Mouse (Mus musculus) left cerebral cortex, adult 18-20 months (tissue): ENCODE measurements around the gene Ttc25. TPM values are rescaled to one million over a fixed set of nuclear protein-coding genes. Genes with fewer than 3 reads are reported as not detected.
"Not testable (repeated sequence)": the region's sequence is repeated elsewhere in the genome, so short reads cannot be mapped to it uniquely, and the experiment has no call there.

Experiments
- DNase-seq, 2 experiments: peaks; one replicate each; pipeline ENCODE4 v3.0.0; 2021 to 2022; ENCODE audit warnings: low spot score in 2 of 2, mixed read lengths in 1 of 2
- total RNA-seq, 2 experiments: library from RNA; stranded (reverse); gene quantifications; 2 replicates each; pipeline ENCODE4 v1.2.3; 2021

The Ttc25 gene
- total RNA-seq, 2 experiments from 2014 or later: 0.98 to 1.5 TPM

DNA sequence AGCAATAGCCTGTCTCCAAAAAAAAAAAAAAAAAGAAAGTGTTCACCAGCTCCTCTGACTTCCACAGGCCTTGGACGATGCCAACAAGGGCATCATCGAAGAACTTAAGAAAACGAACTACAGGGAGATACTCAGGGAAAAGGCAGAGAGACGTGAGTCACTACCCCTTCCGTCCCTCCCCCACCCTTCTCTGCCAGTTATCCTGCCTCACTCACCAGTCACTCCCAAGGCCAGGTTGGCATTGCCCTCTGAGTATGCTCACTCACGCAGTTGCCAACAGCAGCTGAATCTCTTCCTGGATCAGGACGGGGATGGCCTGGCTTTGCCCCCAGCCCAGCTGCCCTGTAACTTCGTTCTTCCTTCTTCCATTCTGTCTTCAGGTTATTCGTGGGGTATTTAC lies 24.4 kb downstream of the Ttc25 start:
- DNase-seq: no peak

DNA sequence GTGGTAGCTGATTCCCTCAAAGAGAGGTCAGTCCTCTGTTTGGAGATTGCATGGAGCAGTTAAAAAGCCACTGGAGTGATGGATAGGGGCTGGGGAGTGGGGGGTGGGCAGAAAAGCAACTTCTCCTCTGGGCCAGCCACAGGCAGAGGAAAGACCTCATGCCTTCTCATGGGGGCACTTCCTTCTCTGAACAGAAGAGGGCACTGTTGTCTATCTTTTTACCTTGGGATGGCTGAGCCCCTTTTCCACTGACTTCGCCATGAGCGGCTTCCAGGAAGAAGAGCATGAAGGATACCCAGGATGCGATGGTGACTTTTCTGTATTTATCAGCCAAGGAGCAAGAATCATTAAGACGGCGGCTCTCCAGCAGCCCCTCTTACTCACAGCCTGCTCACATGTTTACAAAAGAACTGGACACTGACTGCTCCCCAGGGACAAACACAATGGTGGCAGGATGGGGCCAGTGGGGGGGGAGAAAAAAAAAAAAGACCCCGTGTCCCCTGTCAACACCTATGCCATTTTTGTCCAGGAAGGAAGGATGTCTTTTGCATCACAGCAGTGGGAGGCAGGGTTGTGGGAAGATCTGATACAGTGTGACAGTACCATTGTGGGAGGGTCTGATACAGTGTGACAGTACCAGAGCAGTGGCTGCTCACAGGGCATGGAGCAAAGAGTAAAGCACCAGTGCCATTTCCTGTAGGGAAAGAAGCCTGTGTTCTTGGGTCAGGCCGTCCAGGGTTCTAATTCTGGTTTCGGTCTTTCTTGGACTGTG lies 25.2 kb downstream of the Ttc25 start:
- DNase-seq: peak; percentile 81 to 88

DNA sequence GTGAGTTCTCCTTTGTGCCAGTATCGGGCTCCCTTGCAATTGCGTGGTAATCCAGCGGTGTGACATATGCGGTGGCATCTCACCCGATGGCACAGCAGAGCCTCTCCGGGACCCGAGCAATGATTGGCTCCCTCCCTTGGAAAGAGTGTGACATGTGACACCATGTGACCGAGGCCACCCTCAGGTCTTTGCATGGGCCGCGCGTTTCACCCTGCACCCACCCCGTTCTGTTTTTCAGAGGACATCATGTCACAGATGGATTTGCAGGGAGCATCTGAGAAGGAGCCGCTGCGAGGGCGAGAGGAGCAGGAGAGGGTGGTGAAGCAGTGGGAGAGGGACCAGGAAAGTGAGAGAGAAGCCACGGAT lies 25.8 kb downstream of the Ttc25 start:
- peak; percentile 48 to 68 for DNase-seq

DNA sequence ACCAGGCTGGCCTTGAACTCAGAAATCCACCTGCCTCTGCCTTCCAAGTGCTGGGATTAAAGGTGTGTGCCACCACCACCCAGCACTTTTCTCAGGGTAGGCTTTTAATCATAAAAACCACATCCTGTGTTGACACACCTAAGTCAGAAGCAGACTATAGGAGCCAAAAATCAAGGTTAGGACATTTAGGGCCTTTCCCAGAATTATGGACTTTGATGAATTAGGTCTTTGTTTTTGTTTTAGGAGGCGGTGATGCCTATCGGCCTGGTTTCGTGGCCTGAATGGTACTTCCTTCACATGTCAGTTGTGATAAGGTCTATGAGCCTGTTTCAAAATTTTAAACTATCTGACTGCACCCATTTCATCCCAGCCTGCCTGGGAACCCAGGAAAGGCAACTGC lies 28.8 kb downstream of the Ttc25 start:
- no peak for DNase-seq

DNA sequence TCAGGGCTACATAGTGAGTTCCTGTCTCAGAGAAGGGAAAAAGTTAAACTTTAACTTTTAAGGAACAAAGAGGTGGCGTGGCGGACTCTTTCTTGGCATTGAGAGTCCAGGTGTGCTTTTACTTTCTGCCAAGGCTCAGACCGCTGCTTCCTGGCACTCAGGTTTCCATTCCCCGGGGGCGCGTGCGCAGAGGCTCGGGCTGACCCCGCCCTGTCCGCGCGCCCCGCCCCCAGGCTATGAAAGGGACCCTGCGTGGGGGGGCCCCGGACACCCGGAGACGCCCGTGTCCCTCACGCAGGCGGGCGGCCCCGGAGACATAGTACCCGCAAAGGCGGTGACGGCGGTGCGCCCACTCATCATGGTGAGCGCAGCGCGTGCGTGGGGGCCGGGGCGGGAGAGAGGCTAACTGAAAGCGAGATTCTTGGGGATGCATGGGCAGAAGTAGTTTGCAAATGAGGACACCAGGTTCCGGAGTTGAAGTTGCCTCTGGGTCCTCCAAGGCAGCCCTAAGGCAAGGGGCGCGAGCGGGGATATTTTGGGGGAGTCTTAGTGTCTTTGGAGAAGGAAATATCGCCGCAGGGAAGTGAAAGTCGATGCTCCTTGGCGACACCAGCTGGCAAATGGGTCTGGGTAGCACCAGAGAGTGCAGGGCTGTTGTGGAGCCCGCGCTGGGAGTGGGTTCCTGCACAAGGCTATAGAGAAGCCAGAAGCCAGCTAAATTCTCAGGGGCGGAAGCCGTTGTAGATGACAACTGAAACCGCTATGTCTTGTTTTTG lies 29.5 kb downstream of the Ttc25 start, which contains the start of gene Cnp:
Gene Cnp (plus strand): TSS at position 197 of the 776 bp plus-strand sequence.
- peak; percentile 55 to 75 for DNase-seq

DNA sequence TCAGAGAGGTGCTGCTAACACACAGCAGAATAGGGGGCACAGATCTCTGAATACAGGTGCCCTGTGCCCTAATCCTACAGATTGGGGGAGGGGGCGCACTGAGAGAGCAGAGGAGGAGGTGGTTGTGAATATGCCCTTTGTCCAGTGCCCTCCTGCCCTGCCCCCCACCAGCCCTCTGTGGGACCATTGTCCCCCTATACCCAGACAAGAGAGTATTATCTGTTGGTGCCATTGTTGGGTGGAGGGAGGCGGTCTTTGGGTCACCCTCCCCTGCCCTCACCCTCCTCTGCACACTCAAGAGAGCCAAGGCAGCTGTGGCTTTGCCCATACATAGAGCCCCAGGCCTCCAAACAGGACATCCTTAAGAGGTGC lies 30.1 kb downstream of the Ttc25 start:
- peak in 1 of 2 experiments; percentile 57 for DNase-seq

DNA sequence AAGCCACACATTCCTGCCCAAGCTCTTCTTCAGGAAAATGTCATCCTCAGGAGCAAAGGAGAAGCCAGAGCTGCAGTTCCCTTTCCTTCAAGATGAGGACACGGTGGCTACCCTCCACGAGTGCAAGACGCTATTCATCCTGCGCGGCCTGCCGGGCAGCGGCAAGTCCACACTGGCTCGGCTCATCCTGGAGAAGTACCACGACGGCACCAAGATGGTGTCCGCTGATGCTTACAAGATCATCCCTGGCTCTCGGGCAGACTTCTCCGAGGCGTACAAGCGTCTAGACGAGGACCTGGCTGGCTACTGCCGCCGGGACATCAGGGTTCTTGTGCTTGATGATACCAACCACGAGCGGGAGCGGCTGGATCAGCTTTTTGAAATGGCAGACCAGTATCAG lies 30.8 kb downstream of the Ttc25 start:
- DNase-seq: no peak

DNA sequence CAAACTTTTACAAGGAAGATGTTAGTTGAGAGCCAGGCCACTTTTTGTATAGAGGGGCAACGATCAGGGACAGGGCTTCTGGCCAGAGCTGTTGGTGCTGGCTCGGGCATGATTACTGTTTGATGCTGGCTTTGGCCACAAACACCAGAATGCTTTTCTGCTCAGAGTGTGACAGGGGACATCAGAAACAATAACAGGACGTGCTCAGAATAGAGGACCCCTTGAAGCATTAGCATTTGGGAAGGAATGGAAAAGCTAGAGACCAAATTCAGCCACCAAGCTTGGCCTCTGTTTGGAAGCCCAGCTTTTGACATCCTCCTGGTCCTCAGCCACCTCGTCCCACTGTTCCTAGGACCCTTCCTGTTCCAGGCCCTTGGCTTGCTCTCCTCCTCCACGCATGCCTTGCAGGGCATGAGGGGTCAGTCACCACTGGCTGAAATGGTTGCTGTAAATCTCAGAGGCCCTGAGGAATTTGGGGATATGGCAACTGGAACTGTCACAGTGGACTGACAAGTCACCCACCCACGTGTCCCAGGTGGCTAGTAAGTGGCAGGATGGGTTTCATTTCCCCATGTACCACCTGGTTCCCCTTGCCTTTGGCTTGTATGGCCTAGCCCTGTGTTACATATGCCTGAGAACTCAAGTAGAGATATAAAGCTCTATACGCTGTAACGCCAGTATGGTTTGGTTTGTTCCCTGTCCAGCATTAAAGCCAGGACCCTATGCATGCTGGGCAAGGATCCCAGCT lies 32.6 kb downstream of the Ttc25 start:
- DNase-seq: no peak

DNA sequence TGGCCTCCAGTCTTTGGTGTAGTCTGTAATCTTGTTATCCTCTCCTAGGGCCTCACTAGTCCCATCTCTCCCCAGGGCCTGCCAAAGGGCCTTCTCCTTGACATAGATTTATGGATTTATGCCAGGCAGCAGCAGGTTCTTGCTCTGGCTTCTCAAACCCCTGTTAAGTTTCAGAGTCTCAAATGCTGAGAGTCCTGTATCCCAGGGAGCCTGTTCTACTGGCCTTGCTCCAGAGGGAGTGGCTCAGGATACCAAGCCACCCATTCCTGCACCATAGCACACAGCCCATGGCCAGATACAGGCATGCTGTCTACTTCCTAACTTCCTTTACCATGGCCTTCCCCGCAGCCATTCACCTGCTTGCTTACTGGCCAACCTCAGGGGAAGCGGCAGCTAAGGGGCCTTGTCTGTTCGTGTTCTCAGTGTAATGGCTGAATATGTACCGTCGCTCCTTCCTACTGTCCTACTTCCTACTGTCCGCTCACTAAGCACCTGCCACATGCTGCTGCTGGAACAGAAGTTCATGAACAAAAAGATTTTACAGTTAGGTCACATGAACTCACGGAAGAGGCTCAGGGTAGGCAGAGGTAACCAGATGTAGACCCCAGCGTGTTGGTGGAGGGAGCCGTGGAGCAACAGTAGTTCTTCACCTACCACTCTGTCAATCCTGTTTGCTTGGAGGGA lies 33.9 kb downstream of the Ttc25 start:
- DNase-seq: no peak

DNA sequence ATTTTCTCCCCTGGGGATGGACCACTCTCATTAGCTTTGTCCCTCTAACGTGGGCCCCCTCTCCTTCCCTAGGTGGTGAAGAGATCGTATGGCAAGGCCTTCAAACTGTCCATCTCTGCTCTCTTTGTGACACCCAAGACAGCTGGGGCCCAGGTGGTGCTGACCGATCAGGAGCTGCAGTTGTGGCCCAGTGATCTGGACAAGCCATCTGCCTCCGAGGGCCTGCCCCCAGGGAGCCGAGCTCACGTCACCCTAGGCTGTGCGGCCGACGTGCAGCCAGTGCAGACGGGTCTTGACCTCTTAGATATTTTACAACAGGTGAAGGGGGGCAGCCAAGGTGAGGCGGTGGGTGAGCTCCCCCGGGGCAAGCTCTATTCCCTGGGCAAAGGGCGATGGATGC lies 34.9 kb downstream of the Ttc25 start:
- DNase-seq: no peak

DNA sequence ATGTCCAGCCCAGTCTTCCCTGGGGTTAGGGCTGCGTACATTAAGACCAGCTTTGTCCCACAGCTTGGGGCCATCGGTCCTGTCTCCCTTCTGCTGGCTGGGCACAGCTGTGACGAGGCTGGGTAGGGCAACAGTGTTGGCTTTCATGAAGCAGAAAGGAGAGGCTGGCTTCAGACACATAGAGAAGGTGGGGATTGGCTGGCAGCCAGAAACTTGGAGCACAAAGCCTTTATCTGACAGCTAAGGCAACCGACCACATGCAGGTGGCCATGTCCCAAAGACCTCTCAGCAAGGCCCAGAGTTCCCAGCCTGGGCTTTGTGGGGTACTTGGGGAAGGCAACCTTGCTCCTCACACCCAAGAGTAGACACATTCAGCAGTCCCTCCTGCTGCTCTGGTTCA lies 36.3 kb downstream of the Ttc25 start:
- peak in 1 of 2 experiments; percentile 55 for DNase-seq

DNA sequence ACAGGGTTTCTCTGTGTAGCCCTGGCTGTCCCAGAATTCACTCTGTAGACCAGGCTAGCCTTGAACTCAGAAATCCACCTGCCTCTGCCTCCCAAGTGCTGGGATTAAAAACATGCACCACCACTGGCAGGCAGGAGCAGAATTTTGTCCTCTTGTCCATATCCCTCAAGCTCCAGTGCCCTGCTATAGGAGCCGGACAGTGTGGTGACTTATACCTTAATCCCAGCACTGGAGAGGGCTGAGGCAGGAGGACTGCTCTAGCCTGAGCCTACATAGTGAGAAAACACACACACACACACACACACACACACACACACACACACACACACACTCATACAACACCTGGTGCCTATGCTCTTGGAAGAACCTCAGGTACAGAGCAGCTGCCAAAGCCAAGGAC lies 37.0 kb downstream of the Ttc25 start:
- not testable (repeated sequence) for DNase-seq

DNA sequence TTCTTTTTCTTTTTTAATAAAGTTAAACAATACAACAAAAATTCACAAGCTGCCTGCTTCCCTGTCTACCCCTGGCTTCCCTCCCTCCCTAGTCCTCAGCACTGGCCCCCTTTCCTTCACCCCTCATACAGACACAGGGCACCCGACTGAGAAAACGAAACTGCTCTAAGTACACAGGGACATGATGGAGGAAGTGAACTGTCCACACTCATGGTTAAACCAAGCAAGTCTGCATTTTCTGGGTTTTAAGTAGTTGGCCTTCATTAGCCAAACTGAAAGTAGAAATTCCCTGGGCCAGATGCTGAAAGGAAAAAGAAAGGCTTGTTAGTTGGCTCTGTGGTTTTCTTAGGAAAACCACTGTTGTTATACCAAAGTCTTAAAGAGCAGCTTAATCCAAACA lies 37.4 kb downstream of the Ttc25 start:
- no peak for DNase-seq

DNA sequence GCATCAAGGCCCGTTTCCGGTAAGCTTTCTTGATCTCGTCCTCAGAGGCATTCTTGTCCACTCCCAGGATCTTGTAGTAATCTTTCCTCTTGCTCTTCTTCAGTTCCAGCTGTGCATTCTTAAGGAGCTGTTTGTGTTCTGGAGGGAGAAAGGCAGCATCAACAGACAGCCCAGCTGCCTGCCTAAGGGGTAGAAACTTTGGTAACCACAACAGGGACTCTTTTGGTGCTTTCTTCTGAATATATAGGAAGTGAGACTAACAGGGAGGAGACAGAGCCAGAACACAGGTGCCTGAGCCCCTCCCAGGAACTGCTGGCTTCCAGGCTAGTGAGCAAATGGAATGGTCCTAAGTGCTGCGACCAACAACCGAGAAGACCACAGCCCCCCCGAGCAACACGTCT lies 39.2 kb downstream of the Ttc25 start:
- no peak for DNase-seq

DNA sequence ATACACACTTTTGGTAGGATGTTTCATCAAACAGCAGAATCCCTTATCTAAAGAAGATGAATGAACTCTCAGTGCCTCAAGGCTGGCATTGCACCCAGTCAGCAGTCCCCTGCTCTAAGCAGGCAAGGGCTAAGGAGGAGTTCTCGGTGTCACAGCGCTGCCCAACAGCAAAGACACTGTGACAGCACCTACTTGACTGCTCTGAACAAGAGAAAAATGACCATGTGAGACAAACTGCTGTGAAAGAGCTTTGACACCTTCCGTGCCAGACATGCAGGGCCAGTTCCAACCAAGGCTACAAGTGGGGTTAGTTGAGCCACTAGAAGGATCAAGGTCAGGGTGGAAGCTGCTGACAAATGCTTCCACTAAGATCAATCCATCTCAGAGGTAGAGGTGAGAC lies 39.7 kb downstream of the Ttc25 start:
- no peak for DNase-seq

DNA sequence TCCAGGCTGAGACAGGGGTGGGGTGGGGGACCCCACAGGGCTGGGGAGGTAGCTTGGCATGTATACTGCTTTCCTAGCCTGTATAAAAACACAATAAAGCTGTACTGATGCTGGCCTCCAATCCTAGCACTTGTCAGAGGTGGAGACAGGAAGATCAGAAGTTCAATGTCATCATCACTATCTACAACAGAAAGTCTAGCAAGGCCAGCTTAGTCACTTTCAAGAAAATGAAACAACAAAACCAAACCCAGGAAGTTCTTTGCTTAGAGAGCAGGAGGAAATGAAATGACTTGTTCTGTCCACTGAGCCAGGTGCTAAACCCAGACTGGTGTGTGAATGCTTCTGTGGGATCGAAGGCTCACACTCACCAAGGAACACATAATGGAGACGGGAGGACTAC lies 43.1 kb downstream of the Ttc25 start:
- no peak for DNase-seq

DNA sequence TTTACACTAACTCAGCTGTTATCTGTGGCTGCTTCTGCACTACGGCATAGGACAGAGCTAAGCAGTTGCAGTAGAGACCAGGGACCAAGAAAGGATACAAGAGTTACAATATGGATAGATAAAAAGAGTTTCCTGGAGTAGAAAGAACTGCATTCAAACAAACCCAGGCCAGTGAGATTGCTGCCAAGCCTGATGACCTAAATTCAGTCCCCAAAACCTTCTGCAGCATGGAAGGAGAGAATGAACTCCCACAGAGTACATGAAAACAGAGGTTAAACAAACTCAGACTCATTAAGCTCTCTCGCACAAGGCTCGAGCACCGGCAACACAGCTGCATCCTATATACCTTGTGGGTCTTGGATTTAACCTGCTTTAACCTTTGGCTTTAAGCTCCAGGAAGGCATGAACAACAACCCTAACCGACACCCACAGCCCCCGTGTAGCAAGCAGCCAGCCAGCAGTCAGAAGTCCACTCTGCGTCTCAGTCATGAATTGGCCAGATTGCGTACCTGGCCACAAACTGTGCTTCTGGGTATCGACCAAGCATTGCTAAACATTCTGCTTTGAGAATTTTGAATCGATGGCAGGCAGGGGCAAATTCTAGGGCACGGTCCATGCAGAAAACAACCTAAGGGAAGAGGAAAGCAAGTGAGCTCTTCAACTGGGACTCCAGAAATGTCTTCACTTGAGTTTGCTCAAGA lies 47.1 kb downstream of the Ttc25 start:
- no peak for DNase-seq

DNA sequence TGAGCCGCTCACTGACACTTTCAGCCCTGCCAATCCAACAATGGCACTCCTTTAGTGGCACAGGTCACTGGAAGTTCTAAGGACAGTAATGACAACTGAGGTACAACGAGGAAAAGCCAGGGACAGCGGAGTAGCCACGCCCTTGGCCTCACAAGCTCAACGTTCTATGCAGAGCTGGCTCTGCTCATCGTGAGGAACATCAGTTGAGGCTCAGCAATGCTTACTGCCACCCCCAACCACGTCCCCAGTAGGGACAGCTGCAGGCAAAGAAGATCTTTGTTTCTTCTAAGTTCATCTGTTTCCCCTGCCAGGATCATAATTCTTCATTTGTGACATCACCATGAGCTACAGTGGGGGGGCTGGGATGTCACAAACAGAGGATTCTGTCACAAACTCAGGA lies 49.2 kb downstream of the Ttc25 start:
- no peak for DNase-seq

DNA sequence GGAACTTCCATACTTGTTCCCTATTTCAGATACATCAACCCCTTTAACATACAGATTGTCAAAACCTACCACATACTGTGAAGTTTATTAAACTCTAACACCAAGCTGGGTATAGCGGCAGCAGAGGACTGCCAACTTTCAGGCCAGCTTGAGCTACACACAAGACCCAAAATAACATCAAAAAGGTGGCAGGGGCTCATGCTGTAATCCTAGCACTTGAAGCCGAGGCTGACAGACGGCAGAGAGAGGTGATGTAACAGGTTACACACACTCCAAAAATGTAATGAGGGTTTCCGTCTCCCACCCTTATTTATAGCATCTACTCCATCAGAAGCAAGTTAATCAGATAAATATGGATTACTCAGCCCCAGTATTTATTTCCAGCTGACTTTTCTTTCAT lies 50.1 kb downstream of the Ttc25 start:
- DNase-seq: no peak

DNA sequence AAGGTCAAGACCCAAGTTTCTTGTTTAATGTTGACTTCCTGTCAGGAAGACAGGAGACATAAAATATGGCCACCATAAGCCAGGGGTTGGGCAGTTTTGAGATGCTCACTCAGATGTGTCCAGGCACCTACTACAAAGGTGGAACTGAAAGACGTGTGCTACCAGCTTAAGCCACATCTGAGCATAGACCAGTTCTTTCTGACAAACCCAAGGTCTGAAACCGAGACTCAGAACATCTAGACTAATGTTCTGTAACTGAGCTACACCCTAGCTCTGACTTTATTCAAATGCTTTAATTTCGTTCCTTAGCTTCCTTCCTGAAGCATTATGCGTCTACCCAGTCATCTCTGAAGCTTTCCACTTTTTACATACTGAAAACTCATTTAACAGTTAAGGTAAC lies 52.7 kb downstream of the Ttc25 start:
- no peak for DNase-seq

DNA sequence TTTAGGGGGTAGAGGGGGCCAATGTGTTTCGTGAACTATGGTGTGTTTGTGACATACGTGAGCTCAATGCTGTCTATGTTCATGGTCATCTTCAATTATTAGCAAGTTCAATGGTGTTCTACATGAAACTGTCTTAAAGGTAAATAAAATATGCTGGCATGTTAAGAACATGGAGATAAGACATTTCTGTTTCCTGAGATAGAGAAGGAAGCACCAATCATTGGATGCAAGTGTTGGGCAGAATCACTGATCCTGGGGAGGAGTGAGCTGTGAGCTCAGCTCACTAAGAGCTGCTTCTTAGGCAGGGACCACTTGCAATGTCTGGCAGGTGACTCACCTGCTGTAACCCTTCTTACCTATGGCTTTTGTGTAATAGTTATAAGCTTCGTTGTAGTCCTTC lies 56.0 kb downstream of the Ttc25 start:
- no peak for DNase-seq
